Comparison of ENCODE assay signal across 8 mouse cellular contexts in genomic region chr17:66449460-66450341, GRCm38 (mm10). TPM values are rescaled to one million over a fixed set of nuclear protein-coding genes. Genes with fewer than 3 reads are reported as not detected.
DNase-seq lines count a peak whose midpoint lies in the region; ATAC-seq and TF ChIP-seq lines count a peak whose summit lies in the region.

TSS of gene Mtcl1 (minus strand) at chr17:66449750.

- H3K27me3 ChIP-seq in forebrain, embryonic 13.5 days: peaks cover 15% of the 10 kb centered on the region
- peaks cover 51% of the 10 kb centered on the region for H3K27me3 ChIP-seq in heart, postnatal 0 days (ENCODE audit: control insufficient read depth, insufficient read depth, low read length)
- peaks cover 62% of the 10 kb centered on the region for H3K27me3 ChIP-seq in liver, embryonic 14.5 days (ENCODE audit: control insufficient read depth, insufficient read depth, low read length)
- H3K27me3 ChIP-seq in neural tube, embryonic 11.5 days (ENCODE audit: control insufficient read depth, insufficient read depth, low read length): no peaks in the 10 kb centered on the region

- under 1% methylated on average over 63 of the region's 76 CpGs for WGBS in forebrain, embryonic 13.5 days
- WGBS in heart, postnatal 0 days: 1% methylated on average over 60 of the region's 76 CpGs
- WGBS in liver, embryonic 14.5 days (ENCODE audit: insufficient replicate concordance): under 1% methylated on average over 67 of the region's 76 CpGs
- WGBS in neural tube, embryonic 11.5 days: under 1% methylated on average over 66 of the region's 76 CpGs

- peak within 1 kb of the TSS; percentile 65 for H3K4me3 ChIP-seq in brown adipose tissue, adult 24 weeks (ENCODE audit: insufficient read depth, low read depth, low read length)
- peak within 1 kb of the TSS; percentile 88 for H3K4me3 ChIP-seq in forebrain, embryonic 13.5 days
- peak within 1 kb of the TSS; percentile 68 for H3K4me3 ChIP-seq in heart, postnatal 0 days (ENCODE audit: low read depth, low read length)
- H3K4me3 ChIP-seq in liver, embryonic 14.5 days (ENCODE audit: insufficient read depth in 1 of 2, low read depth in 2 of 2, low read length in 2 of 2): peak within 1 kb of the TSS; percentile 44 to 52
- H3K4me3 ChIP-seq in neural tube, embryonic 11.5 days (ENCODE audit: low read depth, low read length): peak within 1 kb of the TSS; percentile 93

- no peak within 1 kb of the TSS for H3K27ac ChIP-seq in brown adipose tissue, adult 24 weeks (replicated peaks; ENCODE audit: low read depth, low read length)
- H3K27ac ChIP-seq in forebrain, embryonic 13.5 days: peak within 1 kb of the TSS; percentile 94
- H3K27ac ChIP-seq in heart, postnatal 0 days (ENCODE audit: low read depth): peak within 1 kb of the TSS; percentile 27; the same call in 1 of the 2 replicates
- H3K27ac ChIP-seq in liver, embryonic 14.5 days: no peak within 1 kb of the TSS
- H3K27ac ChIP-seq in neural tube, embryonic 11.5 days (ENCODE audit: low read depth, low read length): peak within 1 kb of the TSS; percentile 93

- H3K9me3 ChIP-seq in forebrain, embryonic 13.5 days (replicated peaks): no peaks in the 10 kb centered on the region
- H3K9me3 ChIP-seq in heart, postnatal 0 days (replicated peaks; ENCODE audit: control insufficient read depth, low read length): no peaks in the 10 kb centered on the region
- no peaks in the 10 kb centered on the region for H3K9me3 ChIP-seq in liver, embryonic 14.5 days (ENCODE audit: control insufficient read depth, low read length)
- H3K9me3 ChIP-seq in neural tube, embryonic 11.5 days (ENCODE audit: control insufficient read depth, low read length): no peaks in the 10 kb centered on the region

- H3K4me2 ChIP-seq in forebrain, embryonic 13.5 days: peak within 1 kb of the TSS; percentile 79
- H3K4me2 ChIP-seq in heart, postnatal 0 days (ENCODE audit: low read depth, low read length): peak within 1 kb of the TSS; percentile 97
- peak within 1 kb of the TSS; percentile 66 for H3K4me2 ChIP-seq in liver, embryonic 14.5 days (ENCODE audit: low read depth)
- H3K4me2 ChIP-seq in neural tube, embryonic 11.5 days (ENCODE audit: low read depth): peak within 1 kb of the TSS; percentile 89

- H3K36me3 ChIP-seq in forebrain, embryonic 13.5 days (ENCODE audit: poor library complexity, severe bottlenecking): no peaks in the 10 kb centered on the region
- H3K36me3 ChIP-seq in heart, postnatal 0 days (replicated peaks; ENCODE audit: control insufficient read depth, insufficient read depth, low read length): no peaks in the 10 kb centered on the region
- no peaks in the 10 kb centered on the region for H3K36me3 ChIP-seq in liver, embryonic 14.5 days (replicated peaks; ENCODE audit: control insufficient read depth, insufficient read depth, low read depth)
- no peaks in the 10 kb centered on the region for H3K36me3 ChIP-seq in neural tube, embryonic 11.5 days (ENCODE audit: control insufficient read depth, insufficient read depth, low read length)

- peak within 1 kb of the TSS; percentile 97 for H3K9ac ChIP-seq in forebrain, embryonic 13.5 days
- H3K9ac ChIP-seq in heart, postnatal 0 days (replicated peaks; ENCODE audit: low read depth, low read length): peak within 1 kb of the TSS; percentile 62
- no peak within 1 kb of the TSS for H3K9ac ChIP-seq in liver, embryonic 14.5 days (replicated peaks)
- peak within 1 kb of the TSS; percentile 96 for H3K9ac ChIP-seq in neural tube, embryonic 11.5 days (ENCODE audit: low read length)

- TF ChIP-seq EP300 in heart, postnatal 0 days (IDR thresholded peaks at IDR 0.05; ENCODE audit: low read depth): no peak
- TF ChIP-seq EP300 in liver, embryonic 14.5 days (IDR thresholded peaks at IDR 0.05; ENCODE audit: low read depth): no peak

- no peak for TF ChIP-seq CTCF in heart, postnatal 0 days (IDR thresholded peaks at IDR 0.05; ENCODE audit: low read depth)
- TF ChIP-seq CTCF in liver, embryonic 14.5 days (IDR thresholded peaks at IDR 0.05; ENCODE audit: low read depth): no peak

- peak; percentile 31 for DNase-seq in heart, postnatal 0 days (ENCODE audit: low spot score)
- DNase-seq in kidney, postnatal 25 days: peak; percentile 64 to 84
- no peak for DNase-seq in liver, embryonic 14.5 days (ENCODE audit: low read depth in 3 of 3, low spot score in 3 of 3)
- DNase-seq in neural tube, embryonic 11.5 days (ENCODE audit: low spot score): peak; percentile 94
- DNase-seq in testis, postnatal 10 days (ENCODE audit: low spot score): peak; percentile 85

- ATAC-seq in CD4-positive, CD25-positive, alpha-beta regulatory T cell, adult 4 months: peak; percentile 52
- peak; percentile 87 for ATAC-seq in forebrain, embryonic 13.5 days
- ATAC-seq in heart, postnatal 0 days (ENCODE audit: insufficient read depth, low read depth): peak; percentile 72
- ATAC-seq in liver, embryonic 14.5 days (ENCODE audit: insufficient read depth): no peak
- ATAC-seq in neural tube, embryonic 11.5 days (ENCODE audit: insufficient read depth, low FRiP score, low TSS enrichment): peak; percentile 84

- no peaks in the 10 kb centered on the region for H3K4me1 ChIP-seq in brown adipose tissue, adult 24 weeks (ENCODE audit: control insufficient read depth, insufficient read depth, insufficient read length, low read length)
- H3K4me1 ChIP-seq in forebrain, embryonic 13.5 days: peaks cover 48% of the 10 kb centered on the region
- no peaks in the 10 kb centered on the region for H3K4me1 ChIP-seq in heart, postnatal 0 days (ENCODE audit: control insufficient read depth, insufficient read depth)
- H3K4me1 ChIP-seq in liver, embryonic 14.5 days (replicated peaks; ENCODE audit: control insufficient read depth in 2 of 2, insufficient read depth in 2 of 2, low read length in 1 of 2): no peaks in the 10 kb centered on the region
- peaks cover 30% of the 10 kb centered on the region for H3K4me1 ChIP-seq in neural tube, embryonic 11.5 days (ENCODE audit: control insufficient read depth, insufficient read depth, low read length)

RNA-seq across cellular contexts. Expression of gene Mtcl1, which starts in this region (rescaled TPM):
- under 1 TPM in 1 of 2 experiments, not detected in 1; 0.28 TPM for polyA plus RNA-seq in CD4-positive, CD25-positive, alpha-beta regulatory T cell, adult 4 months (2017; shearing (Covaris generic))
- polyA plus RNA-seq in brown adipose tissue, adult 24 weeks (2012; ENCODE audit: insufficient read depth, insufficient read length, missing spikeins): 0.24 and 0.25 TPM in 2 replicates
- polyA plus RNA-seq in forebrain, embryonic 13.5 days (2015; fragmentation: Nextera tagmentation; extraction: Ambion mirVana): 33.0 and 33.9 TPM in 2 replicates
- total RNA-seq in heart, postnatal 0 days (2014; rRNA removed; ENCODE audit: low replicate concordance): 2.6 and 5.6 TPM in 2 replicates
- polyA plus RNA-seq in heart, postnatal 0 days (2015; fragmentation: Nextera tagmentation; extraction: Ambion mirVana): 0.57 and 0.71 TPM in 2 replicates
- 0.08 and 0.17 TPM in 2 replicates for polyA plus RNA-seq in liver, embryonic 14.5 days (2012; rRNA removed)
- polyA plus RNA-seq in liver, embryonic 14.5 days (2014; fragmentation: Nextera tagmentation; extraction: Ambion mirVana): 0.06 TPM in 1 of 2 replicates, not detected in the other
- polyA plus RNA-seq in neural tube, embryonic 11.5 days (2014; fragmentation: Nextera tagmentation; extraction: Ambion mirVana): 26.8 and 29.6 TPM in 2 replicates

Comparison
In these comparisons a context has a peak if more than half of its experiments do, and no peak if none do; other contexts are left out.
1. RNA of gene Mtcl1 (polyA plus RNA-seq): 33.0 to 33.9 TPM in forebrain, embryonic 13.5 days and 26.8 to 29.6 TPM in neural tube, embryonic 11.5 days; 0.57 to 0.71 TPM in heart, postnatal 0 days, 0.28 TPM in CD4-positive, CD25-positive, alpha-beta regulatory T cell, adult 4 months, 0.24 to 0.25 TPM in brown adipose tissue, adult 24 weeks and 0.06 to 0.17 TPM in liver, embryonic 14.5 days; every median in the first group is over 10 times any median in the second.
2. Peak in ATAC-seq in CD4-positive, CD25-positive, alpha-beta regulatory T cell, adult 4 months; RNA of the gene not detected or under 1 TPM.
3. H3K27ac ChIP-seq: peak in forebrain, embryonic 13.5 days (single experiment), heart, postnatal 0 days (single experiment) and neural tube, embryonic 11.5 days (single experiment); none in brown adipose tissue, adult 24 weeks (single experiment) and liver, embryonic 14.5 days (single experiment).
4. DNase-seq: peak in heart, postnatal 0 days (single experiment), kidney, postnatal 25 days (2 of 2), neural tube, embryonic 11.5 days (single experiment) and testis, postnatal 10 days (single experiment); none in liver, embryonic 14.5 days (0 of 3).
5. Peak in every context shown above with its lines, with median percentiles within 50 percentile points of each other: H3K4me3 ChIP-seq and H3K4me2 ChIP-seq.